Mouse (Mus musculus): ENCODE results near the gene Hcrtr2. TPM values are rescaled to one million over a fixed set of nuclear protein-coding genes. Genes with fewer than 3 reads are reported as not detected.

Gene Hcrtr2
- polyA plus RNA-seq, 1 experiment from 2014 or later: 0.30 TPM

GRCm38 (mm10) chr9:76312221-76312620 is 11.4 kb downstream of the Hcrtr2 start:
- no peaks in the 10 kb centered on the region for H3K4me1 ChIP-seq
- no peaks in the 10 kb centered on the region for H3K9me3 ChIP-seq (replicated peaks)
- WGBS: 79% methylated on average over 1 of the region's 1 CpGs
- H3K4me3 ChIP-seq: no peak overlapping the region
- no peaks in the 10 kb centered on the region for H3K36me3 ChIP-seq
- no peak for DNase-seq (ENCODE audit: low spot score)
- no peaks in the 10 kb centered on the region for H3K27me3 ChIP-seq (ENCODE audit: low read depth, poor library complexity, severe bottlenecking)
- H3K27ac ChIP-seq (replicated peaks): no peak overlapping the region

GRCm38 (mm10) chr9:76291384-76291783 is 32.3 kb downstream of the Hcrtr2 start:
- 72% methylated on average over 5 of the region's 5 CpGs for WGBS
- Histone ChIP-seq H3K36me3 (no peaks in the 10 kb centered on the region), H3K27me3 (ENCODE audit: low read depth, poor library complexity, severe bottlenecking) (no peaks in the 10 kb centered on the region), H3K27ac (replicated peaks) (no peak overlapping the region), H3K4me1 (no peaks in the 10 kb centered on the region), H3K9me3 (replicated peaks) (no peaks in the 10 kb centered on the region), H3K4me3 (no peak overlapping the region)
- no peak for DNase-seq (ENCODE audit: low spot score)

GRCm38 (mm10) chr9:76270886-76271285 is 52.8 kb downstream of the Hcrtr2 start:
- Histone ChIP-seq H3K27ac (replicated peaks) (no peak overlapping the region), H3K4me3 (no peak overlapping the region), H3K4me1 (no peaks in the 10 kb centered on the region), H3K27me3 (ENCODE audit: low read depth, poor library complexity, severe bottlenecking) (no peaks in the 10 kb centered on the region), H3K9me3 (replicated peaks) (no peaks in the 10 kb centered on the region), H3K36me3 (no peaks in the 10 kb centered on the region)
- no peak for DNase-seq (ENCODE audit: low spot score)

GRCm38 (mm10) chr9:76257731-76258130 is 65.9 kb downstream of the Hcrtr2 start:
- H3K27me3 ChIP-seq (ENCODE audit: low read depth, poor library complexity, severe bottlenecking): no peaks in the 10 kb centered on the region
- WGBS: 88% methylated on average over 5 of the region's 5 CpGs
- no peaks in the 10 kb centered on the region for H3K4me1 ChIP-seq
- DNase-seq (ENCODE audit: low spot score): no peak
- H3K27ac ChIP-seq (replicated peaks): no peak overlapping the region
- H3K4me3 ChIP-seq: no peak overlapping the region
- no peaks in the 10 kb centered on the region for H3K9me3 ChIP-seq (replicated peaks)
- H3K36me3 ChIP-seq: no peaks in the 10 kb centered on the region

GRCm38 (mm10) chr9:76252544-76252943 is 71.1 kb downstream of the Hcrtr2 start:
- no peak for DNase-seq (ENCODE audit: low spot score)
- WGBS: 90% methylated on average over 7 of the region's 7 CpGs
- H3K27me3 ChIP-seq (ENCODE audit: low read depth, poor library complexity, severe bottlenecking): no peaks in the 10 kb centered on the region

GRCm38 (mm10) chr9:76252109-76252508 is 71.5 kb downstream of the Hcrtr2 start:
- DNase-seq (ENCODE audit: low spot score): no peak
- Histone ChIP-seq H3K27ac (replicated peaks) (no peak overlapping the region), H3K9me3 (replicated peaks) (no peaks in the 10 kb centered on the region), H3K4me3 (no peak overlapping the region), H3K36me3 (no peaks in the 10 kb centered on the region), H3K4me1 (no peaks in the 10 kb centered on the region), H3K27me3 (ENCODE audit: low read depth, poor library complexity, severe bottlenecking) (no peaks in the 10 kb centered on the region)
- 94% methylated on average over 4 of the region's 4 CpGs for WGBS

More at GRCm38 (mm10) chr9:76252544-76252943, 71.1 kb downstream of the Hcrtr2 start:
- Histone ChIP-seq H3K4me1 (no peaks in the 10 kb centered on the region), H3K27ac (replicated peaks) (no peak overlapping the region), H3K4me3 (no peak overlapping the region), H3K36me3 (no peaks in the 10 kb centered on the region), H3K9me3 (replicated peaks) (no peaks in the 10 kb centered on the region)

GRCm38 (mm10) chr9:76242322-76242721 is 81.3 kb downstream of the Hcrtr2 start:
- H3K36me3 ChIP-seq: no peaks in the 10 kb centered on the region
- 80% methylated on average over 1 of the region's 1 CpGs for WGBS
- H3K27ac ChIP-seq (replicated peaks): no peak overlapping the region
- DNase-seq (ENCODE audit: low spot score): no peak
- no peaks in the 10 kb centered on the region for H3K27me3 ChIP-seq (ENCODE audit: low read depth, poor library complexity, severe bottlenecking)
- H3K4me1 ChIP-seq: no peaks in the 10 kb centered on the region
- no peaks in the 10 kb centered on the region for H3K9me3 ChIP-seq (replicated peaks)
- no peak overlapping the region for H3K4me3 ChIP-seq

GRCm38 (mm10) chr9:76237946-76238345 is 85.7 kb downstream of the Hcrtr2 start:
- 79% methylated on average over 5 of the region's 5 CpGs for WGBS
- H3K4me1 ChIP-seq: peaks cover 19% of the 10 kb centered on the region

GRCm38 (mm10) chr9:76237243-76237642 is 86.4 kb downstream of the Hcrtr2 start:
- Histone ChIP-seq H3K4me3 (no peak overlapping the region), H3K27me3 (ENCODE audit: low read depth, poor library complexity, severe bottlenecking) (no peaks in the 10 kb centered on the region), H3K4me1 (peaks cover 19% of the 10 kb centered on the region), H3K27ac (replicated peaks) (no peak overlapping the region), H3K36me3 (no peaks in the 10 kb centered on the region), H3K9me3 (replicated peaks) (no peaks in the 10 kb centered on the region)
- no peak for DNase-seq (ENCODE audit: low spot score)
- 63% methylated on average over 12 of the region's 12 CpGs for WGBS

More at GRCm38 (mm10) chr9:76237946-76238345, 85.7 kb downstream of the Hcrtr2 start:
- no peak for DNase-seq (ENCODE audit: low spot score)
- Histone ChIP-seq H3K27me3 (ENCODE audit: low read depth, poor library complexity, severe bottlenecking) (no peaks in the 10 kb centered on the region), H3K36me3 (no peaks in the 10 kb centered on the region), H3K9me3 (replicated peaks) (no peaks in the 10 kb centered on the region), H3K4me3 (no peak overlapping the region), H3K27ac (replicated peaks) (no peak overlapping the region)

GRCm38 (mm10) chr9:76236626-76237025 is 87.0 kb downstream of the Hcrtr2 start:
- no peaks in the 10 kb centered on the region for H3K9me3 ChIP-seq (replicated peaks)
- H3K27ac ChIP-seq (replicated peaks): peak overlapping the region; percentile 82

GRCm38 (mm10) chr9:76235945-76236503 is 87.6 kb downstream of the Hcrtr2 start:
- Histone ChIP-seq H3K9me3 (replicated peaks) (no peaks in the 10 kb centered on the region), H3K4me1 (peaks cover 19% of the 10 kb centered on the region), H3K27me3 (ENCODE audit: low read depth, poor library complexity, severe bottlenecking) (no peaks in the 10 kb centered on the region), H3K4me3 (peak overlapping the region; percentile 53), H3K36me3 (no peaks in the 10 kb centered on the region), H3K27ac (replicated peaks) (peak overlapping the region; percentile 82)
- DNase-seq (ENCODE audit: low spot score): peak; percentile 64
- 2% methylated on average over 14 of the region's 14 CpGs for WGBS

More at GRCm38 (mm10) chr9:76236626-76237025, 87.0 kb downstream of the Hcrtr2 start:
- H3K27me3 ChIP-seq (ENCODE audit: low read depth, poor library complexity, severe bottlenecking): no peaks in the 10 kb centered on the region
- H3K36me3 ChIP-seq: no peaks in the 10 kb centered on the region
- peaks cover 19% of the 10 kb centered on the region for H3K4me1 ChIP-seq
- H3K4me3 ChIP-seq: peak overlapping the region; percentile 53
- 3% methylated on average over 7 of the region's 7 CpGs for WGBS
- DNase-seq (ENCODE audit: low spot score): peak; percentile 59

- no peaks in the 10 kb centered on the region for H3K9me3 ChIP-seq (replicated peaks)
- no peak overlapping the region for H3K27ac ChIP-seq (replicated peaks)
- no peak overlapping the region for H3K4me3 ChIP-seq
- 66% methylated on average over 7 of the region's 7 CpGs for whole genome bisulfite sequencing
- H3K27me3 ChIP-seq (ENCODE audit: low read depth, poor library complexity, severe bottlenecking): no peaks in the 10 kb centered on the region
- H3K36me3 ChIP-seq: no peaks in the 10 kb centered on the region
- peak; percentile 13 for DNase-seq (ENCODE audit: low spot score)
- peaks cover 23% of the 10 kb centered on the region for H3K4me1 ChIP-seq
These were observed 88.8 kb downstream of the Hcrtr2 start for GRCm38 (mm10) chr9:76234899-76235298.

GRCm38 (mm10) chr9:76230400-76230799 is 93.3 kb downstream of the Hcrtr2 start:
- no peak for DNase-seq (ENCODE audit: low spot score)
- H3K27ac ChIP-seq (replicated peaks): no peak overlapping the region
- no peak overlapping the region for H3K4me3 ChIP-seq
- H3K9me3 ChIP-seq (replicated peaks): no peaks in the 10 kb centered on the region
- peaks cover 12% of the 10 kb centered on the region for H3K4me1 ChIP-seq
- no peaks in the 10 kb centered on the region for H3K36me3 ChIP-seq
- H3K27me3 ChIP-seq (ENCODE audit: low read depth, poor library complexity, severe bottlenecking): no peaks in the 10 kb centered on the region
- WGBS: 61% methylated on average over 11 of the region's 11 CpGs

All from midbrain, embryonic 10.5 days (tissue).